Mouse (Mus musculus): Measurements from ENCODE around the gene Fam104a. TPM values are rescaled to one million over a fixed set of nuclear protein-coding genes. Genes with fewer than 3 reads are reported as not detected.

The Fam104a gene
- total RNA-seq, 2 experiments from 2014 or later = 28.1 to 29.3 TPM

Other genes starting within 250 kb of the Fam104a start
- 10 to 100 TPM; 21.2 to 23.0 TPM for gene Sstr2, start 64.8 kb downstream of the Fam104a start, total RNA-seq (2021)
- 10 to 100 TPM; 36.2 to 36.4 TPM for gene Cog1, start 35.0 kb downstream of the Fam104a start, total RNA-seq (2021)
- 10 to 100 TPM; 23.5 to 26.1 TPM for gene Slc39a11, start 34.1 kb downstream of the Fam104a start, total RNA-seq (2021)
- gene D11Wsu47e, start 257 bp upstream of the Fam104a start, total RNA-seq (2021) = 10 to 100 TPM; 19.2 to 19.4 TPM
- gene Cpsf4l, start 25.9 kb upstream of the Fam104a start, total RNA-seq (2021) = not detected
- gene Cdc42ep4, start 67.7 kb upstream of the Fam104a start, total RNA-seq (2021) = 10 to 100 TPM; 53.1 to 53.4 TPM